Mouse (Mus musculus) cerebellum, adult 2 months (tissue): ENCODE data around the gene 1700001C02Rik.

Experiments
- CTCF ChIP-seq: fragments of 200-500 bp; IDR thresholded peaks from 2 replicates; pipeline ENCODE4 v1.5.1; 2011; ENCODE audit warnings: low read depth, mild to moderate bottlenecking, control low read depth, low read length, moderate library complexity, borderline replicate concordance; ENCODE audit not compliant: insufficient read depth
- POLR2A ChIP-seq: fragments of 200-500 bp; IDR thresholded peaks from 2 replicates; pipeline ENCODE4 v1.6.1; 2011; ENCODE audit warnings: low read length, control low read depth, borderline replicate concordance; ENCODE audit not compliant: insufficient read depth

- TF ChIP-seq CTCF, result no peak
- TF ChIP-seq POLR2A, result no peak
Measured at GRCm38 (mm10) chr5:30483533-30483932, 17.7 kb downstream of the 1700001C02Rik start.
